Mouse (Mus musculus): Measurements from ENCODE around the gene Cd81. TPM values are rescaled to one million over a fixed set of nuclear protein-coding genes. Genes with fewer than 3 reads are reported as not detected.

The Cd81 gene
- polyA plus RNA-seq, 1 experiment from 2014 or later, result 576 TPM

- Histone ChIP-seq H3K27ac (replicated peaks) (no peak overlapping the region), H3K36me3 (no peaks in the 10 kb centered on the region; the same call in none of the 2 replicates), H3K4me1 (no peaks in the 10 kb centered on the region), H3K9ac (no peak overlapping the region), H3K4me2 (replicated peaks) (no peak overlapping the region), H3K4me3 (replicated peaks) (no peak overlapping the region), H3K27me3 (no peaks in the 10 kb centered on the region), H3K9me3 (replicated peaks) (no peaks in the 10 kb centered on the region)
- WGBS, result 76% methylated on average over 2 of the region's 2 CpGs
- no peak for ATAC-seq (ENCODE audit: insufficient number of reproducible peaks, low FRiP score, low TSS enrichment, low read depth)
Measured at GRCm38 (mm10) chr7:143077351-143077750, 24.8 kb downstream of the Cd81 start.

- H3K27ac ChIP-seq (replicated peaks), result no peak overlapping the region
- no peak overlapping the region for H3K9ac ChIP-seq
- H3K4me2 ChIP-seq (replicated peaks), result no peak overlapping the region
- H3K4me1 ChIP-seq, result peaks cover 7% of the 10 kb centered on the region
- no peak overlapping the region for H3K4me3 ChIP-seq (replicated peaks)
- ATAC-seq (ENCODE audit: insufficient number of reproducible peaks, low FRiP score, low TSS enrichment, low read depth), result no peak
- no peaks in the 10 kb centered on the region for H3K9me3 ChIP-seq (replicated peaks)
- WGBS, result 57% methylated on average over 6 of the region's 6 CpGs
- no peaks in the 10 kb centered on the region for H3K27me3 ChIP-seq
- no peaks in the 10 kb centered on the region; the same call in none of the 2 replicates for H3K36me3 ChIP-seq
Measured at GRCm38 (mm10) chr7:143082024-143082423, 29.5 kb downstream of the Cd81 start.

DNA sequence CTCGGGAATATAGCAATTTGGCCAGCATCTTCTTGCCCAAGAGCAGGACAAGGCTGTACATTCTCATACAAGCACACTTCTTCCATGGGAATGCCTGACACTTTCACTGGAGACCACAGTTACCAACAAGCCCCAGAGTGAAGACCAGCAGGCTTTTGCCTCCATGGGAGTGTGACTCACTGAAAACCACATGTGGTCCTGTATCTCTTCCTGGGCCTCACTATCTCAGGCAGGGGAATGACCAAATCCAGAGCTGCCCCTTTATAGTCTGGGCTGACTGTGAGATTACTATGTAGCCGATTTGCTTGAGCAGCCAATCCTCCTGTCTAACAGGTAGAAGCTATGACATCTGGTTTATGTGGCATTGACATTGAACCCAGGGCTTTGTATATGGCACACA is 31.2 kb downstream of the Cd81 start:
- H3K9ac ChIP-seq, result no peak overlapping the region
- no peaks in the 10 kb centered on the region for H3K9me3 ChIP-seq (replicated peaks)
- no peak overlapping the region for H3K4me3 ChIP-seq (replicated peaks)
- H3K27me3 ChIP-seq, result no peaks in the 10 kb centered on the region
- H3K27ac ChIP-seq (replicated peaks), result no peak overlapping the region
- 78% methylated on average over 2 of the region's 2 CpGs for WGBS
- H3K4me2 ChIP-seq (replicated peaks), result no peak overlapping the region
- no peak for ATAC-seq (ENCODE audit: insufficient number of reproducible peaks, low FRiP score, low TSS enrichment, low read depth)
- H3K4me1 ChIP-seq, result peaks cover 14% of the 10 kb centered on the region
- no peaks in the 10 kb centered on the region; the same call in none of the 2 replicates for H3K36me3 ChIP-seq

GRCm38 (mm10) chr7:143086366-143086765 is 33.8 kb downstream of the Cd81 start:
- Histone ChIP-seq H3K27ac (replicated peaks) (peak overlapping the region; percentile 79), H3K9me3 (replicated peaks) (no peaks in the 10 kb centered on the region), H3K36me3 (no peaks in the 10 kb centered on the region; the same call in 1 of the 2 replicates), H3K4me2 (replicated peaks) (peak overlapping the region; percentile 35), H3K27me3 (no peaks in the 10 kb centered on the region), H3K4me3 (replicated peaks) (peak overlapping the region; percentile 23), H3K4me1 (peaks cover 14% of the 10 kb centered on the region), H3K9ac (0 out of 2 replicates have a peak overlapping the region, but pooled peaks have one; percentile 0)
- ATAC-seq (ENCODE audit: insufficient number of reproducible peaks, low FRiP score, low TSS enrichment, low read depth), result no peak
- 50% methylated on average over 2 of the region's 2 CpGs for WGBS

GRCm38 (mm10) chr7:143087070-143087579 is 34.6 kb downstream of the Cd81 start:
- Histone ChIP-seq H3K27ac (replicated peaks) (peak overlapping the region; percentile 79), H3K4me2 (replicated peaks) (peak overlapping the region; percentile 35), H3K9me3 (replicated peaks) (no peaks in the 10 kb centered on the region), H3K9ac (peak overlapping the region; percentile 0; the same call in 1 of the 2 replicates), H3K36me3 (no peaks in the 10 kb centered on the region; the same call in 1 of the 2 replicates), H3K27me3 (no peaks in the 10 kb centered on the region), H3K4me3 (replicated peaks) (peak overlapping the region; percentile 23), H3K4me1 (peaks cover 14% of the 10 kb centered on the region)
- peak; percentile 90 for ATAC-seq (ENCODE audit: insufficient number of reproducible peaks, low FRiP score, low TSS enrichment, low read depth)
- 15% methylated on average over 4 of the region's 4 CpGs for WGBS

DNA sequence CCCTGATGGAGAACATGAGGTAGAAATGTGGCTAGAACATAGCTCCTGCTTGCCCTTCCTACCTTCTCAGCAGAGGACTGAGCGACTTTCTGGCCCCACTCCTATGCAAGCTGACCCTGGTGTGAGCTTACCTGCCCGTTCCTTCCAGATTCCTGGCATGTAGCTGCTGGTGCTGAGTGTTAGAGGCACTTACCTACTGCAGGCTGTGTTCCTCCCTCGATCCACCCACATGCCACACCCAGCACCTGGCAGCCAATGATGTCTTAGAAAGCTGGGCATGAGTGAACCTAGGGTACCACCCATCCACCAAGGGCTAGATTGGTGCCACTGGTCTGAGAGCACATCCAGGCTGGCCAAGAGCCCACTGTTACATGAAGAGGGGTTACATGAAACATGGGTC is 41.3 kb downstream of the Cd81 start:
- Histone ChIP-seq H3K9ac (no peak overlapping the region), H3K4me2 (replicated peaks) (no peak overlapping the region), H3K9me3 (replicated peaks) (no peaks in the 10 kb centered on the region), H3K27ac (replicated peaks) (no peak overlapping the region), H3K4me1 (peaks cover 9% of the 10 kb centered on the region; the same call in 1 of the 2 replicates), H3K27me3 (no peaks in the 10 kb centered on the region; the same call in 1 of the 2 replicates), H3K4me3 (replicated peaks) (no peak overlapping the region), H3K36me3 (no peaks in the 10 kb centered on the region)
- no peak for ATAC-seq (ENCODE audit: insufficient number of reproducible peaks, low FRiP score, low TSS enrichment, low read depth)
- 62% methylated on average over 3 of the region's 3 CpGs for WGBS

GRCm38 (mm10) chr7:143094592-143095553 is 42.3 kb downstream of the Cd81 start, which contains the start of gene Trpm5:
Gene Trpm5, minus strand, starts transcription at chr7:143094642.
- Histone ChIP-seq H3K27me3 (no peaks in the 10 kb centered on the region; the same call in 1 of the 2 replicates), H3K4me1 (peaks cover 9% of the 10 kb centered on the region; the same call in 1 of the 2 replicates), H3K9me3 (replicated peaks) (no peaks in the 10 kb centered on the region), H3K4me2 (replicated peaks) (no peak within 1 kb of the TSS), H3K9ac (no peak within 1 kb of the TSS), H3K4me3 (replicated peaks) (no peak within 1 kb of the TSS), H3K36me3 (no peaks in the 10 kb centered on the region), H3K27ac (replicated peaks) (no peak within 1 kb of the TSS)
- no peak for ATAC-seq (ENCODE audit: insufficient number of reproducible peaks, low FRiP score, low TSS enrichment, low read depth)
- 28% methylated on average over 10 of the region's 10 CpGs for WGBS

GRCm38 (mm10) chr7:143095554-143095907 is 43.0 kb downstream of the Cd81 start:
- Histone ChIP-seq H3K9ac (no peak overlapping the region), H3K4me2 (replicated peaks) (no peak overlapping the region), H3K9me3 (replicated peaks) (no peaks in the 10 kb centered on the region), H3K4me1 (peaks cover 10% of the 10 kb centered on the region; the same call in 1 of the 2 replicates), H3K27ac (replicated peaks) (no peak overlapping the region), H3K36me3 (no peaks in the 10 kb centered on the region), H3K27me3 (no peaks in the 10 kb centered on the region; the same call in 1 of the 2 replicates), H3K4me3 (replicated peaks) (no peak overlapping the region)
- WGBS, result 48% methylated on average over 1 of the region's 1 CpGs
- ATAC-seq (ENCODE audit: insufficient number of reproducible peaks, low FRiP score, low TSS enrichment, low read depth), result no peak

GRCm38 (mm10) chr7:143100759-143101158 is 48.2 kb downstream of the Cd81 start:
- Histone ChIP-seq H3K4me2 (replicated peaks) (no peak overlapping the region), H3K27me3 (peaks cover 16% of the 10 kb centered on the region), H3K9me3 (replicated peaks) (no peaks in the 10 kb centered on the region), H3K9ac (no peak overlapping the region), H3K4me1 (peaks cover 7% of the 10 kb centered on the region; the same call in 1 of the 2 replicates), H3K36me3 (no peaks in the 10 kb centered on the region), H3K4me3 (replicated peaks) (no peak overlapping the region), H3K27ac (replicated peaks) (no peak overlapping the region)
- ATAC-seq (ENCODE audit: insufficient number of reproducible peaks, low FRiP score, low TSS enrichment, low read depth), result no peak
- WGBS, result 41% methylated on average over 4 of the region's 4 CpGs

- ATAC-seq (ENCODE audit: insufficient number of reproducible peaks, low FRiP score, low TSS enrichment, low read depth), result no peak
- H3K4me2 ChIP-seq (replicated peaks), result no peak overlapping the region
- H3K36me3 ChIP-seq, result no peaks in the 10 kb centered on the region
- WGBS, result 53% methylated on average over 11 of the region's 11 CpGs
- no peaks in the 10 kb centered on the region for H3K9me3 ChIP-seq (replicated peaks)
- no peak overlapping the region for H3K4me3 ChIP-seq (replicated peaks)
- no peak overlapping the region for H3K27ac ChIP-seq (replicated peaks)
- peaks cover 60% of the 10 kb centered on the region for H3K27me3 ChIP-seq
- no peak overlapping the region for H3K9ac ChIP-seq
- H3K4me1 ChIP-seq, result peaks cover 22% of the 10 kb centered on the region
Measured at GRCm38 (mm10) chr7:143105258-143105897, 52.8 kb downstream of the Cd81 start.

DNA sequence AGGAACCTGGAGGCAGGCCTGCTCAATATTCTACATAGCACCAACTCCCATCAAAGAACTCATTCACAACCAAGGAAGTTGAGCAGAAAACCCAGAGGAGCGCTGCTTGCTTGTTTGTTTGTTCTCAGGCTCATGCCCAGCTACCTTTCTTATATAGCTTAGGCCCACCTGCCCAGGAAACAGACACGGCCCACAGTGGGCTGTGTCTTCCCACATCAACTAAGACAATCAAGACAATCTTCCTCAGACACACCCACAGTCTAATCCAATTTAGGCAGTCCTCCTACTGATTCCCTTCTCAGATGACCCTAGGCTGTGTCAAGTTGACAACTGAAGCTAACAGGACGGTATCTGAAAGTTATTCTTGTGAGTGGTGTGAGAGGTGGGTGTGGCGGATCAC is 53.5 kb downstream of the Cd81 start, which contains the start of gene Kcnq1:
Gene Kcnq1 (plus strand): TSS at position 301 of the 400 bp plus-strand sequence.
- H3K4me3 ChIP-seq (replicated peaks), result peak within 1 kb of the TSS; percentile 34
- peaks cover 60% of the 10 kb centered on the region for H3K27me3 ChIP-seq
- H3K9ac ChIP-seq, result no peak within 1 kb of the TSS
- 50% methylated on average over 4 of the region's 4 CpGs for WGBS
- H3K9me3 ChIP-seq (replicated peaks), result no peaks in the 10 kb centered on the region
- peaks cover 15% of the 10 kb centered on the region for H3K4me1 ChIP-seq
- no peak for ATAC-seq (ENCODE audit: insufficient number of reproducible peaks, low FRiP score, low TSS enrichment, low read depth)
- H3K27ac ChIP-seq (replicated peaks), result no peak within 1 kb of the TSS
- peak within 1 kb of the TSS; percentile 65 for H3K4me2 ChIP-seq (replicated peaks)
- no peaks in the 10 kb centered on the region for H3K36me3 ChIP-seq

Measured in embryonic facial prominence, embryonic 15.5 days (tissue).